Mouse (Mus musculus) hindbrain, embryonic 11.5 days (tissue): ENCODE measurements around the gene Hpca. TPM values are rescaled to one million over a fixed set of nuclear protein-coding genes. Genes with fewer than 3 reads are reported as not detected.

ENCODE experiments used
- ATAC-seq: fragments of 200-750 bp; cut with Nextera tagmentation; 2 replicates; pipeline ENCODE4 v1.8.0; 2017; ENCODE audit warnings: mild to moderate bottlenecking, moderate TSS enrichment, moderate library complexity; ENCODE audit not compliant: low FRiP score
- DNase-seq: peaks from one replicate; pipeline ENCODE4 v3.0.0-alpha.2; 2015; ENCODE audit warnings: low spot score
- H3K27ac ChIP-seq: fragments of 300-500 bp; sonication (generic); 2 replicates; pipeline ENCODE4 v1.5.1; 2014; ENCODE audit warnings: mild to moderate bottlenecking, low read depth, low read length
- H3K27me3 ChIP-seq: fragments of 300-500 bp; sonication (generic); 2 replicates; pipeline ENCODE4 v1.6.1; 2014; ENCODE audit warnings: mild to moderate bottlenecking, low read length, moderate library complexity, mixed read lengths; ENCODE audit not compliant: control insufficient read depth, insufficient read depth
- H3K36me3 ChIP-seq: fragments of 300-500 bp; sonication (generic); 2 replicates; pipeline ENCODE4 v1.6.1; 2014; ENCODE audit warnings: mild to moderate bottlenecking, low read length, moderate library complexity, mixed read lengths; ENCODE audit not compliant: control insufficient read depth, insufficient read depth
- H3K4me1 ChIP-seq: fragments of 300-500 bp; sonication (generic); replicated peaks from 2 replicates; pipeline ENCODE4 v1.6.1; 2014; ENCODE audit warnings: low read length, mixed read lengths; ENCODE audit not compliant: control insufficient read depth, insufficient read depth
- H3K4me2 ChIP-seq: fragments of 300-500 bp; sonication (generic); replicated peaks from 2 replicates; pipeline ENCODE4 v1.6.1; 2014; ENCODE audit warnings: mild to moderate bottlenecking, low read depth, low read length
- H3K4me3 ChIP-seq: fragments of 300-500 bp; sonication (generic); 2 replicates; pipeline ENCODE4 v1.5.1; 2014; ENCODE audit warnings: low read depth, low read length
- H3K9ac ChIP-seq: fragments of 300-500 bp; sonication (generic); 2 replicates; pipeline ENCODE4 v1.6.1; 2014; ENCODE audit warnings: low read depth, low read length
- H3K9me3 ChIP-seq: fragments of 300-500 bp; sonication (generic); 2 replicates; pipeline ENCODE4 v1.6.1; 2016; ENCODE audit warnings: low read length; ENCODE audit not compliant: control insufficient read depth
- WGBS: fragments of 180-500 bp; shearing (Covaris S2); extraction: QIAGEN DNeasy Blood & Tissue Kit; methylation state at CpG from one replicate; pipeline ENCODE4 v1.1.7; 2014; 5-methylcytosine and 5-hydroxymethylcytosine counted together
- polyA plus RNA-seq: library from polyadenylated mRNA; unstranded; fragments of >200 nt; fragmentation: Nextera tagmentation; extraction: Ambion mirVana; gene quantifications from 2 replicates; pipeline ENCODE4 v1.2.1, GENCODE M21; 2014

Hpca gene
- polyA plus RNA-seq, 1 experiment from 2014 or later, result 2.6 TPM

DNA sequence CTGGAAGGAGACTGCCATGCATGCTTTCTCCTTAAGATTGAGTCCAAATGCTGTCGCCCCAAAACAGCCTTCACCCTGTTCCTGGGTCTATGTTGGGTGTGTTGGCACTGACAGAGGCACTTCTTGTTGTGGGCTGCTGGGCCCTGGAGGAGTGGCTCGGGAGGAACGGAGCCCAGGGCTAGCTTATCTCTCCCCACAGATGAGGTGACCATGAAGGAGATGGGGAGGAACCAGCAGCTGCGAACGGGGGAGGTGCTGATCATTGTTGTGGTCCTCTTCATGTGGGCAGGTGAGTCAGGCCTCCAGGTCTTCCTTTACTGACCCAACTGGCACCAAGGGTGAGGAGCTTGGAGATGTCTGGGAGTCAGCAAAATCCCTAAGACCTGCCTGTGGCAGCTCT is 17.8 kb upstream of the Hpca start:
- Histone ChIP-seq H3K27me3 (peaks cover 21% of the 10 kb centered on the region), H3K9ac (no peak overlapping the region), H3K4me1 (peaks cover 4% of the 10 kb centered on the region), H3K36me3 (no peaks in the 10 kb centered on the region), H3K9me3 (no peaks in the 10 kb centered on the region), H3K4me3 (no peak overlapping the region), H3K27ac (no peak overlapping the region), H3K4me2 (no peak overlapping the region)
- 84% methylated on average over 5 of the region's 5 CpGs for WGBS
- DNase-seq (no peak), ATAC-seq (no peak)

- ATAC-seq (no peak), DNase-seq (no peak)
- no peak overlapping the region for H3K27ac ChIP-seq
These were observed 15.8 kb upstream of the Hpca start for GRCm38 (mm10) chr4:129137392-129138321.

DNA sequence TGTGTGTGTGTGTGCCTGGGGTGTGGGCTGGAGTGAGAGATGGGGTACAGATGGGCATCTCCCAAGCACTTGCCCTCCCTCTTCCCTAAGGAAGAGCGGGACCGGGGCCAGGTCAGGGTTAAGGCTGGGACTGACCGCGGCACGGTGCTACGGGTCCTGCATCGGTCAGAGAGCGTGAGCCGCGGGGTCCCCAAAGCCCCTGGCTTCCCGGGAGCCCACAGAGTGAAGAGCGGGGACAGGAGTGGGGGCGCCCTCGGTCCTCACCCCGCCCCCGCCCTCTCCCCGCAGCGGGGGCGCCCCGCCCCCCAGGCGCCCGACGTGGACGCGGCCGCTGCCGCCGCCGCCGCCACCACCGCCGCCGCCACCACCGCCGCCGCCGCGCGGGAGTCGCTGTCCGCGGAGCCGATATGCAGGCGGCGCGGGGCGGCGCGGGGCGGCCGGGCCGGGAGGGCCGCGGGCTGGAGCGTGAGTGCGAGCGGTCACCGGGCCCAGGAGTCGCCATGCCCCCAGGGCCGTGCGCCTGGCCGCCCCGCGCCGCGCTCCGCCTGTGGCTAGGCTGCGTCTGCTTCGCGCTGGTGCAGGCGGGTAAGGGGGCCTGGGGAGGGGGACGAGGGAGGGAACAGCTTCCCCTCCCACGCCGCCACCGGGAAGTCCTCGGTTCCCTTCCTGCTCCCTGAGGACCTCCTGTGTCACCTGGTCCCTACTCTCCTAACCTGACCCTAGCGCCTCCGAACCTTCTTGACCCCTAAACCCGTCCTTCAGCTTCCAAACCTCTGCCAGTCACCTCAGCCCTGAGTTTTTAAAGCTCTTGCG is 14.9 kb upstream of the Hpca start, which contains the start of gene Fndc5:
TSS of gene Fndc5 (plus strand) at position 421 of the 813 bp plus-strand sequence.
- 0% methylated on average over 30 of the region's 80 CpGs for WGBS
- peaks cover 21% of the 10 kb centered on the region for H3K27me3 ChIP-seq
- ATAC-seq (peak; percentile 59), DNase-seq (peak; percentile 57)
- no peaks in the 10 kb centered on the region for H3K36me3 ChIP-seq
- H3K9me3 ChIP-seq, result no peaks in the 10 kb centered on the region
- H3K4me2 ChIP-seq, result peak within 1 kb of the TSS; percentile 95
- H3K4me3 ChIP-seq, result peak within 1 kb of the TSS; percentile 49
- no peak within 1 kb of the TSS for H3K27ac ChIP-seq
- peaks cover 6% of the 10 kb centered on the region for H3K4me1 ChIP-seq
- peak within 1 kb of the TSS; percentile 71 for H3K9ac ChIP-seq

More at GRCm38 (mm10) chr4:129137392-129138321, 15.8 kb upstream of the Hpca start:
- Histone ChIP-seq H3K36me3 (no peaks in the 10 kb centered on the region), H3K27me3 (peaks cover 21% of the 10 kb centered on the region), H3K9me3 (no peaks in the 10 kb centered on the region), H3K4me2 (peak overlapping the region; percentile 95), H3K4me1 (peaks cover 6% of the 10 kb centered on the region), H3K9ac (peak overlapping the region; percentile 71; the same call in 1 of the 2 replicates), H3K4me3 (peak overlapping the region; percentile 49)
- WGBS, result 44% methylated on average over 14 of the region's 14 CpGs

- no peaks in the 10 kb centered on the region for H3K36me3 ChIP-seq
- no peak for DNase-seq
- H3K4me1 ChIP-seq, result peaks cover 6% of the 10 kb centered on the region
- WGBS, result 40% methylated on average over 9 of the region's 9 CpGs
- no peak for ATAC-seq
- H3K9ac ChIP-seq, result peak overlapping the region; percentile 71
- H3K9me3 ChIP-seq, result no peaks in the 10 kb centered on the region
- peak overlapping the region; percentile 95 for H3K4me2 ChIP-seq
- H3K27ac ChIP-seq, result no peak overlapping the region
- peaks cover 21% of the 10 kb centered on the region for H3K27me3 ChIP-seq
- H3K4me3 ChIP-seq, result peak overlapping the region; percentile 49
These were observed 14.3 kb upstream of the Hpca start for GRCm38 (mm10) chr4:129136189-129136578.

DNA sequence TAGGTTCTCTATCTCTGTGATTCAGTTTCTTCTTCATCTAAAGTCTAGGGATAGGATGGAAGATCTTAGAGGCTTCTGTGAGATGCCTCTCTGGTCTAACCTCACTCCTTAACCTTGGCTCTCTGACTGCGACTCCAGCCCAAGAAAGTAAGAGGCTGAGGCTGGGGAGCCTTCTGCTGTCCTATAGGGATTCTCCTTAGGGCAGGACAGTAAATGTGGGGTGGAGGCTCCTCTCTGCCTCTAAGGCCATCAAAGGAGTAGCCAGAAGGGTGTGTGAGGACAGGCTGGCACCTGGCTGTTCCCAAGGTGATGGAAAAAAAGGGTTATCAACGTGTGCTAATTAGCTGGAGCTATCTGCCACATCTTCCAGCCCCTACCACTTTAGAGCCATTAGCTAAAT is 13.8 kb upstream of the Hpca start:
- no peak overlapping the region for H3K4me2 ChIP-seq
- no peak overlapping the region for H3K9ac ChIP-seq
- H3K27ac ChIP-seq, result no peak overlapping the region
- H3K9me3 ChIP-seq, result no peaks in the 10 kb centered on the region
- peaks cover 6% of the 10 kb centered on the region for H3K4me1 ChIP-seq
- no peaks in the 10 kb centered on the region for H3K36me3 ChIP-seq
- ATAC-seq (no peak), DNase-seq (no peak)
- no peak overlapping the region for H3K4me3 ChIP-seq
- 65% methylated on average over 2 of the region's 2 CpGs for WGBS
- H3K27me3 ChIP-seq, result peaks cover 21% of the 10 kb centered on the region

DNA sequence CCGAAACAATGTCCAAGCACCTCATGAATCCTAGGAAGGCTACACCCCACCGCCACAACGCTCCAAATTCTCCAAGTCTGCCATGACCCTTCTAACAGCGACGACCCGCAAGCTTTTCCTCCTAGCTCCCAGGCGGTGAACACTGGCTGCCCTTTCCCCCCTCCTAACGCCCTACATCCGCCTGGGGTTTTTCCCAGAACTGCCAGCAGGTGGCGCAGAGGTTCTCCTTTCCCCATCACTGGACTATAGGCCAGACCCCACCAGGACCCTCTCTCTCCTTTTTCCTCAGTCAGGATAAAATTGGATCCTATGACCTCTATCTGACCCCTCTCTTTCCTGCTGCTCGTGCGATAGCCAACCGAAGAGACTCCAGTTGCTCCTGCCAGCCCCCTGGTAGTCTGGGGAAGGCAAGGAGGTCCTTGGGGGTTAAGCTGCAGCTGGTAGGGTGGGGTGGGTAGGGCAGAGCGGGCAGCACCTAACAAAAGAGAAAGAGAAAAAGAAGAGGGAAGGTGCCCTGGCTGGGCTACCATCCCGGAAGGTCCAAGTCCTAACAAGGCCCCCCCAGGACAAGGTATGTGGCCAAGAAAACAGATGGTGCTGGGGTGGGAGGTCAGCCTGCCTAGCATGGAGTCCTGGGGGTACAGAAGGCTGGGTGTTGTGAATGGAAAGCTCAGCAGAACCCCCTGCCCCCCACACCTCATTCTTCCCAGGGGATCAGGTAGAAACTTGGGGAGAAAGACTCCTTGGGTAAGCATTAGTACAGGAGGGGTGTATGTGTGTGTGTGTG is 13.2 kb upstream of the Hpca start:
- Histone ChIP-seq H3K4me3 (no peak overlapping the region), H3K27me3 (peaks cover 21% of the 10 kb centered on the region), H3K4me1 (peaks cover 6% of the 10 kb centered on the region), H3K9ac (0 out of 2 replicates have a peak overlapping the region, but pooled peaks have one; percentile 37), H3K27ac (no peak overlapping the region), H3K36me3 (no peaks in the 10 kb centered on the region), H3K9me3 (no peaks in the 10 kb centered on the region), H3K4me2 (0 out of 2 replicates have a peak overlapping the region, but pooled peaks have one; percentile 11)
- WGBS, result 8% methylated on average over 15 of the region's 15 CpGs
- DNase-seq (peak; percentile 95), ATAC-seq (peak; percentile 49)

DNA sequence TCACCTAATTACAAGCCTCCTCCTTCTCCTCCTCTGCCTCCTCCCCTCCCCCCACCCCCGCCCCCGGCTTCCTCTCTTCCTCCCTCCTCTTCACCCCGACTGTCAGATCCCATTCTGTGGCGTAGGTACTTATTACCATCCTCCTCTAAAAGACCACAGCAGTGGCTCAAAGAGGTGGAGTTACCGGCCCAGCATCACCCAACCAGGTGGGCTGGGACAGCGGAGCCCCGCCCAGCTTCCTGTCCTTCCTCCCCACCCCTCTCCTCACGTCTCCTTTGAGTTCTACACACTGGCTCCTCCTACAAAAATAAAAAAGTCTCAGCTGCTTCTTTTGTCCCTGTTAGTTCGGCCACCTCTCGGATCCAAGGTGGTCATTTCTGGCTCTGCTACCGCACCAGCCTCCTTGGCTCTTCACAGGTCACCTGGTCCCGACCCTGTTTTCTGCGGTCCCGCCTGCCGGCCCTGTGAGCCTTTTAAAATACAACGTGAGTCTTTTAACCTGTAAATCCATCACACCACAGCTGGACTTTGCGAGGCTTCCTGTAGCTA is 9.0 kb upstream of the Hpca start:
- Histone ChIP-seq H3K4me1 (peaks cover 5% of the 10 kb centered on the region), H3K36me3 (no peaks in the 10 kb centered on the region), H3K27ac (no peak overlapping the region), H3K9ac (no peak overlapping the region), H3K4me2 (peak overlapping the region; percentile 28; the same call in 1 of the 2 replicates), H3K4me3 (peak overlapping the region; percentile 10; the same call in 1 of the 2 replicates), H3K9me3 (no peaks in the 10 kb centered on the region), H3K27me3 (peaks cover under 1% of the 10 kb centered on the region; the same call in 1 of the 2 replicates)
- ATAC-seq (0 out of 2 replicates have a peak, but pooled peaks have one; percentile 28), DNase-seq (no peak)
- WGBS, result 2% methylated on average over 17 of the region's 17 CpGs
